ENCODE assay signal across 25 mouse cellular contexts in the genomic region with DNA sequence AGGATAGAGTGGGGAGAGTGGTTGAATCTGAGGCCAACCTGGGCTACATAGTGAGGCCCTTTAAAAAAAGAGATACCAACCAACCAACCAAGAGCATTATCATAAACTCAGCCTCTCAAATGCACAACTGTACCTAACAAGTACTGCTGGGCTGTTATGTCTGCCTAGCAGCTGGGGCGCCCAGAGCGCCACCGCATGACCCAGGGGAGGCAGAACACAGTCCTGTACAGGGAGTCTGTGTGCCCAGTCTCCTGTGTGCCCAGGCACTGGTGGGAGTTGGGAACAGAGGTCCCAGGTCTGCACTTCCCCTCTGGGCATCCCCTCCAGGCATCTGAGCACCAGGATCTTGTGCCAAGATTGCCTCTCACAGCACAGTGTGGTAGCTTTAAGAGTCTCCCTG. TPM values are rescaled to one million over a fixed set of nuclear protein-coding genes. Genes with fewer than 3 reads are reported as not detected.
DNase-seq lines count a peak whose midpoint lies in the region; ATAC-seq and TF ChIP-seq lines count a peak whose summit lies in the region.
"Had no signal": no experiment of that assay in that cellular context is flagged by ENCODE, and none has a peak within 500 bp of the region (broad histone marks: within the 10 kb centered on the region; RNA-seq: fewer than 3 reads in every experiment).

No protein-coding gene starts in this region.

- 0 out of 2 replicates have a peak, but pooled peaks have one; percentile 23 for ATAC-seq in kidney, embryonic 16.5 days (ENCODE audit: low FRiP score, low TSS enrichment)
- no peak for ATAC-seq in liver, embryonic 13.5 days (ENCODE audit: low read depth)
- no peak for ATAC-seq in liver, postnatal 0 days
- ATAC-seq: forebrain, embryonic 14.5 days; forebrain, embryonic 16.5 days had no signal

- no peaks in the 10 kb centered on the region for H3K9me3 ChIP-seq in kidney, embryonic 16.5 days (ENCODE audit: low read length)
- no peaks in the 10 kb centered on the region for H3K9me3 ChIP-seq in liver, embryonic 13.5 days (replicated peaks)
- no peaks in the 10 kb centered on the region for H3K9me3 ChIP-seq in liver, postnatal 0 days (ENCODE audit: low read length)
- H3K9me3 ChIP-seq: embryonic facial prominence, embryonic 12.5 days; forebrain, embryonic 10.5 days; forebrain, embryonic 12.5 days had no signal

- WGBS in kidney, embryonic 16.5 days: 100% methylated on average over 3 of the region's 3 CpGs
- WGBS in liver, embryonic 13.5 days (ENCODE audit: insufficient replicate concordance): 87% methylated on average over 3 of the region's 3 CpGs
- 96% methylated on average over 3 of the region's 3 CpGs for WGBS in liver, postnatal 0 days (ENCODE audit: insufficient replicate concordance)

- no peak for TF ChIP-seq CTCF in liver, postnatal 0 days (IDR thresholded peaks at IDR 0.05; ENCODE audit: low read depth)

- peaks cover 4% of the 10 kb centered on the region; the same call in 1 of the 2 replicates for H3K4me1 ChIP-seq in kidney, embryonic 16.5 days (ENCODE audit: insufficient read depth, low read length)
- peaks cover 34% of the 10 kb centered on the region for H3K4me1 ChIP-seq in liver, embryonic 13.5 days (replicated peaks)
- peaks cover 4% of the 10 kb centered on the region; the same call in 1 of the 2 replicates for H3K4me1 ChIP-seq in liver, postnatal 0 days (ENCODE audit: insufficient read depth)
- H3K4me1 ChIP-seq: embryonic facial prominence, embryonic 12.5 days; forebrain, embryonic 10.5 days; forebrain, embryonic 12.5 days had no signal

- H3K36me3 ChIP-seq in kidney, embryonic 16.5 days (ENCODE audit: insufficient read depth, low read length): peaks cover 39% of the 10 kb centered on the region
- peaks cover 61% of the 10 kb centered on the region for H3K36me3 ChIP-seq in liver, embryonic 13.5 days
- H3K36me3 ChIP-seq in liver, postnatal 0 days (replicated peaks; ENCODE audit: insufficient read depth, low read length): peaks cover 52% of the 10 kb centered on the region

- H3K9ac ChIP-seq in kidney, embryonic 16.5 days (replicated peaks; ENCODE audit: low read length): no peak overlapping the region
- 0 out of 2 replicates have a peak overlapping the region, but pooled peaks have one; percentile 17 for H3K9ac ChIP-seq in liver, embryonic 13.5 days
- H3K9ac ChIP-seq in liver, postnatal 0 days (replicated peaks): no peak overlapping the region
- H3K9ac ChIP-seq: embryonic facial prominence, embryonic 12.5 days; forebrain, embryonic 12.5 days had no signal

- H3K27me3 ChIP-seq in kidney, embryonic 16.5 days (ENCODE audit: insufficient read depth, low read length): no peaks in the 10 kb centered on the region
- H3K27me3 ChIP-seq in liver, embryonic 13.5 days: no peaks in the 10 kb centered on the region
- no peaks in the 10 kb centered on the region for H3K27me3 ChIP-seq in liver, postnatal 0 days (ENCODE audit: insufficient read depth, low read length)
- H3K27me3 ChIP-seq: embryonic facial prominence, embryonic 12.5 days; forebrain, embryonic 12.5 days had no signal

- H3K4me3 ChIP-seq in kidney, embryonic 16.5 days (ENCODE audit: low read length): no peak overlapping the region
- no peak overlapping the region for H3K4me3 ChIP-seq in liver, embryonic 13.5 days (replicated peaks)
- H3K4me3 ChIP-seq in liver, postnatal 0 days (ENCODE audit: low read depth, low read length): no peak overlapping the region
- H3K4me3 ChIP-seq: embryonic facial prominence, embryonic 12.5 days; erythroblast, embryonic 14.5 days; forebrain, embryonic 10.5 days; forebrain, embryonic 12.5 days had no signal

- H3K27ac ChIP-seq in kidney, embryonic 16.5 days (ENCODE audit: low read length): no peak overlapping the region
- H3K27ac ChIP-seq in liver, embryonic 13.5 days: peak overlapping the region; percentile 43; the same call in 1 of the 2 replicates
- no peak overlapping the region; the same call in 1 of the 2 replicates for H3K27ac ChIP-seq in liver, postnatal 0 days (ENCODE audit: low read depth)
- H3K27ac ChIP-seq: embryonic facial prominence, embryonic 12.5 days; forebrain, embryonic 10.5 days; forebrain, embryonic 12.5 days had no signal

- peak; percentile 74 for DNase-seq in heart, adult 11 months
- DNase-seq in heart, postnatal 14 days: no peak
- no peak for DNase-seq in kidney, adult 8-10 months
- DNase-seq in liver, embryonic 13.5 days: no peak
- no peak for DNase-seq in liver, postnatal 0 days
- DNase-seq: adrenal gland, adult 2 months; adrenal gland, postnatal 10 days; adrenal gland, postnatal 25 days; cerebellum, adult 11 months; cerebellum, adult 18-20 months; cerebellum, adult 8-10 months; cerebellum, adult 9-11 months; cerebellum, postnatal 14 days; cerebellum, postnatal 36 days; embryo, embryonic 11 days had no signal

- H3K4me2 ChIP-seq in kidney, embryonic 16.5 days (replicated peaks; ENCODE audit: low read depth, low read length): no peak overlapping the region
- H3K4me2 ChIP-seq in liver, embryonic 13.5 days: no peak overlapping the region
- H3K4me2 ChIP-seq in liver, postnatal 0 days (ENCODE audit: low read depth, low read length): no peak overlapping the region
- H3K4me2 ChIP-seq: embryonic facial prominence, embryonic 12.5 days; forebrain, embryonic 12.5 days had no signal

- TF ChIP-seq EP300 in liver, postnatal 0 days (IDR thresholded peaks at IDR 0.05; ENCODE audit: low read depth): no peak

- intact Hi-C loops in heart, postnatal 14 days (cut with DNase I): no loop called here

RNA-seq across cellular contexts. Expression of a gene that starts 42.4 kb away (rescaled TPM):
- not detected for total RNA-seq in heart, postnatal 14 days (2021)
- polyA plus RNA-seq in kidney, embryonic 16.5 days (2015; fragmentation: Nextera tagmentation; extraction: Ambion mirVana): 3.7 TPM in 2 replicates
- 0.23 and 0.34 TPM in 2 replicates for polyA plus RNA-seq in liver, embryonic 13.5 days (2015; fragmentation: Nextera tagmentation; extraction: Ambion mirVana)
- polyA plus RNA-seq in liver, postnatal 0 days (2015; fragmentation: Nextera tagmentation; extraction: Ambion mirVana): 9.3 and 12.7 TPM in 2 replicates
- total RNA-seq: adrenal gland, adult 2 months; common myeloid progenitor, adult 5-6 weeks; MEL had no signal
- polyA plus RNA-seq: C2C12; erythroblast, embryonic 14.5 days had no signal

RNA-seq across cellular contexts. Expression of a gene that starts 49.1 kb away (rescaled TPM):
- total RNA-seq in heart, postnatal 14 days (2021): not detected
- polyA plus RNA-seq in kidney, embryonic 16.5 days (2015; fragmentation: Nextera tagmentation; extraction: Ambion mirVana): 0.25 and 0.30 TPM in 2 replicates
- 0.40 and 0.44 TPM in 2 replicates for polyA plus RNA-seq in liver, embryonic 13.5 days (2015; fragmentation: Nextera tagmentation; extraction: Ambion mirVana)
- 5.6 and 7.4 TPM in 2 replicates for polyA plus RNA-seq in liver, postnatal 0 days (2015; fragmentation: Nextera tagmentation; extraction: Ambion mirVana)
- total RNA-seq: common myeloid progenitor, adult 5-6 weeks; MEL had no signal
- polyA plus RNA-seq: C2C12; erythroblast, embryonic 14.5 days; forebrain, embryonic 16.5 days had no signal
